Comparison of ENCODE assay signal across 8 mouse cellular contexts in genomic region chr11:88552987-88553386, GRCm38 (mm10).
DNase-seq lines count a peak whose midpoint lies in the region; ATAC-seq and TF ChIP-seq lines count a peak whose summit lies in the region.

No protein-coding gene starts in this region.

- intact Hi-C loops in gastrocnemius, postnatal 14 days (cut with DNase I; ENCODE audit: low total_unique reads) = loop anchor here (5.0 kb wide), 1 partner anchor 269 kb away; no protein-coding TSS in a partner anchor

- ATAC-seq in Patski = no peak
- ATAC-seq in inflammation-experienced regulatory T-cells, adult 6 months = peak; percentile 70
- 0 out of 2 replicates have a peak, but pooled peaks have one; percentile 39 for ATAC-seq in megakaryocyte-erythroid progenitor cell, adult 5-6 weeks (replicated peaks; ENCODE audit: low FRiP score, low TSS enrichment, poor library complexity, severe bottlenecking)

- in situ Hi-C loops in Patski (cut with MboI; ENCODE audit: low pct_unique_long_range_greater_than_20kb) = loop anchor here (5.0 to 10.0 kb wide), 3 partner anchors 64 to 272 kb away; no protein-coding TSS in a partner anchor

- DNase-seq in Patski (ENCODE audit: low read depth, low spot score) = no peak
- peak; percentile 75 to 76 for DNase-seq in cerebellum, postnatal 36 days
- peak; percentile 78 for DNase-seq in gastrocnemius, postnatal 14 days
- peak; percentile 48 to 56 for DNase-seq in left cerebral cortex, adult 8-10 months (ENCODE audit: low spot score in 2 of 2)
- DNase-seq in skeletal muscle tissue, adult 2 months (ENCODE audit: low read depth, low spot score) = peak; percentile 53
- DNase-seq in yolk sac, embryonic 10.5 days (ENCODE audit: low spot score) = peak; percentile 68

- POLR2A ChIA-PET in Patski (lab: Charles Lee) = interaction anchor here (0.6 to 1.1 kb wide), 2 partner anchors 31 to 171 kb away, joined by 3 read pairs; no protein-coding TSS in a partner anchor

- CTCF ChIA-PET in Patski (lab: Charles Lee) = interaction anchor here (0.9 to 1.4 kb wide), 4 partner anchors 20 to 135 kb away, joined by 3 to 4 read pairs (median 4); no protein-coding TSS in a partner anchor

- H3K27me3 ChIP-seq in Patski = no peaks in the 10 kb centered on the region

- peak; percentile 81 for TF ChIP-seq CTCF in Patski (IDR thresholded peaks at IDR 0.05)
